Mouse (Mus musculus): Measurements from ENCODE around the gene Clic4. TPM values are rescaled to one million over a fixed set of nuclear protein-coding genes. Genes with fewer than 3 reads are reported as not detected.

Clic4 gene
- total RNA-seq (2014; rRNA removed) (44.0 and 65.2 TPM in 2 replicates), polyA plus RNA-seq (2015; fragmentation: Nextera tagmentation; extraction: Ambion mirVana) (34.5 and 41.5 TPM in 2 replicates)

- TF ChIP-seq CTCF (IDR thresholded peaks at IDR 0.05; ENCODE audit: low read depth), result peak; percentile 53; the same call in 1 of the 2 replicates
- DNase-seq (peak; percentile 97), ATAC-seq (peak; percentile 99)
- H3K27me3 ChIP-seq (ENCODE audit: insufficient read depth, low read length), result no peaks in the 10 kb centered on the region
- H3K9ac ChIP-seq, result peak within 1 kb of the TSS; percentile 84
- WGBS, result under 1% methylated on average over 55 of the region's 64 CpGs
- H3K27ac ChIP-seq (ENCODE audit: low read depth, low read length), result peak within 1 kb of the TSS; percentile 84
- H3K9me3 ChIP-seq (ENCODE audit: low read length), result no peaks in the 10 kb centered on the region
- H3K36me3 ChIP-seq (ENCODE audit: insufficient read depth), result no peaks in the 10 kb centered on the region
- H3K4me3 ChIP-seq (ENCODE audit: low read depth, low read length), result peak within 1 kb of the TSS; percentile 81
- peak within 1 kb of the TSS; percentile 71 for H3K4me2 ChIP-seq (ENCODE audit: low read depth)
- peaks cover 9% of the 10 kb centered on the region; the same call in 1 of the 2 replicates for H3K4me1 ChIP-seq (ENCODE audit: insufficient read depth)
Observed at GRCm38 (mm10) chr4:135272640-135273306, at the start of gene Clic4. Gene Clic4, minus strand, starts transcription at chr4:135272814.

GRCm38 (mm10) chr4:135317966-135318365, 45.4 kb upstream of the Clic4 start:
- Histone ChIP-seq H3K4me1 (ENCODE audit: insufficient read depth) (no peaks in the 10 kb centered on the region), H3K4me2 (ENCODE audit: low read depth) (no peak overlapping the region), H3K9me3 (ENCODE audit: low read length) (no peaks in the 10 kb centered on the region), H3K4me3 (ENCODE audit: low read depth, low read length) (no peak overlapping the region), H3K9ac (no peak overlapping the region), H3K36me3 (ENCODE audit: insufficient read depth) (peaks cover 56% of the 10 kb centered on the region), H3K27ac (ENCODE audit: low read depth, low read length) (no peak overlapping the region), H3K27me3 (ENCODE audit: insufficient read depth, low read length) (no peaks in the 10 kb centered on the region)
- ATAC-seq, result peak; percentile 90
- DNase-seq, result peak; percentile 91
- peak; percentile 96 for TF ChIP-seq CTCF (IDR thresholded peaks at IDR 0.05; ENCODE audit: low read depth)
- 6% methylated on average over 2 of the region's 2 CpGs for WGBS

GRCm38 (mm10) chr4:135317539-135317938, 44.9 kb upstream of the Clic4 start:
- H3K4me2 ChIP-seq (ENCODE audit: low read depth), result no peak overlapping the region
- no peak for TF ChIP-seq CTCF (IDR thresholded peaks at IDR 0.05; ENCODE audit: low read depth)
- H3K9me3 ChIP-seq (ENCODE audit: low read length), result no peaks in the 10 kb centered on the region
- H3K27me3 ChIP-seq (ENCODE audit: insufficient read depth, low read length), result no peaks in the 10 kb centered on the region
- H3K9ac ChIP-seq, result no peak overlapping the region
- DNase-seq, result no peak
- H3K4me1 ChIP-seq (ENCODE audit: insufficient read depth), result no peaks in the 10 kb centered on the region
- ATAC-seq, result no peak
- WGBS, result 69% methylated on average over 4 of the region's 4 CpGs
- H3K36me3 ChIP-seq (ENCODE audit: insufficient read depth), result peaks cover 52% of the 10 kb centered on the region
- H3K4me3 ChIP-seq (ENCODE audit: low read depth, low read length), result no peak overlapping the region
- H3K27ac ChIP-seq (ENCODE audit: low read depth, low read length), result no peak overlapping the region

GRCm38 (mm10) chr4:135315287-135315686, 42.7 kb upstream of the Clic4 start:
- ATAC-seq (no peak), DNase-seq (no peak)
- H3K9me3 ChIP-seq (ENCODE audit: low read length), result no peaks in the 10 kb centered on the region
- H3K27me3 ChIP-seq (ENCODE audit: insufficient read depth, low read length), result no peaks in the 10 kb centered on the region
- H3K9ac ChIP-seq, result no peak overlapping the region
- no peak overlapping the region for H3K4me3 ChIP-seq (ENCODE audit: low read depth, low read length)
- TF ChIP-seq CTCF (IDR thresholded peaks at IDR 0.05; ENCODE audit: low read depth), result no peak
- H3K4me1 ChIP-seq (ENCODE audit: insufficient read depth), result no peaks in the 10 kb centered on the region
- no peak overlapping the region for H3K4me2 ChIP-seq (ENCODE audit: low read depth)
- 97% methylated on average over 9 of the region's 9 CpGs for WGBS
- peaks cover 31% of the 10 kb centered on the region for H3K36me3 ChIP-seq (ENCODE audit: insufficient read depth)
- H3K27ac ChIP-seq (ENCODE audit: low read depth, low read length), result no peak overlapping the region

- H3K4me2 ChIP-seq (ENCODE audit: low read depth), result no peak overlapping the region
- no peak for ATAC-seq
- H3K4me1 ChIP-seq (ENCODE audit: insufficient read depth), result no peaks in the 10 kb centered on the region
- H3K27ac ChIP-seq (ENCODE audit: low read depth, low read length), result no peak overlapping the region
- peaks cover 23% of the 10 kb centered on the region for H3K36me3 ChIP-seq (ENCODE audit: insufficient read depth)
- DNase-seq, result no peak
- no peaks in the 10 kb centered on the region for H3K27me3 ChIP-seq (ENCODE audit: insufficient read depth, low read length)
- no peak overlapping the region for H3K9ac ChIP-seq
- H3K9me3 ChIP-seq (ENCODE audit: low read length), result no peaks in the 10 kb centered on the region
- no peak for TF ChIP-seq CTCF (IDR thresholded peaks at IDR 0.05; ENCODE audit: low read depth)
- 88% methylated on average over 11 of the region's 11 CpGs for WGBS
- H3K4me3 ChIP-seq (ENCODE audit: low read depth, low read length), result no peak overlapping the region
Observed at GRCm38 (mm10) chr4:135314419-135314832, 41.8 kb upstream of the Clic4 start.

GRCm38 (mm10) chr4:135313761-135314241, 41.2 kb upstream of the Clic4 start:
- Histone ChIP-seq H3K4me3 (ENCODE audit: low read depth, low read length) (no peak overlapping the region), H3K36me3 (ENCODE audit: insufficient read depth) (peaks cover 19% of the 10 kb centered on the region), H3K9me3 (ENCODE audit: low read length) (no peaks in the 10 kb centered on the region), H3K27ac (ENCODE audit: low read depth, low read length) (no peak overlapping the region), H3K27me3 (ENCODE audit: insufficient read depth, low read length) (no peaks in the 10 kb centered on the region), H3K4me2 (ENCODE audit: low read depth) (no peak overlapping the region), H3K4me1 (ENCODE audit: insufficient read depth) (no peaks in the 10 kb centered on the region), H3K9ac (no peak overlapping the region)
- no peak for TF ChIP-seq CTCF (IDR thresholded peaks at IDR 0.05; ENCODE audit: low read depth)
- WGBS, result 86% methylated on average over 9 of the region's 9 CpGs
- no peak for DNase-seq
- ATAC-seq, result no peak

- H3K27ac ChIP-seq (ENCODE audit: low read depth, low read length), result no peak overlapping the region
- H3K9ac ChIP-seq, result no peak overlapping the region
- H3K4me2 ChIP-seq (ENCODE audit: low read depth), result no peak overlapping the region
- TF ChIP-seq CTCF (IDR thresholded peaks at IDR 0.05; ENCODE audit: low read depth), result no peak
- no peak overlapping the region for H3K4me3 ChIP-seq (ENCODE audit: low read depth, low read length)
- peaks cover 13% of the 10 kb centered on the region for H3K36me3 ChIP-seq (ENCODE audit: insufficient read depth)
- H3K9me3 ChIP-seq (ENCODE audit: low read length), result no peaks in the 10 kb centered on the region
- DNase-seq (no peak), ATAC-seq (no peak)
- H3K27me3 ChIP-seq (ENCODE audit: insufficient read depth, low read length), result no peaks in the 10 kb centered on the region
- H3K4me1 ChIP-seq (ENCODE audit: insufficient read depth), result no peaks in the 10 kb centered on the region
- 67% methylated on average over 17 of the region's 17 CpGs for WGBS
Observed at GRCm38 (mm10) chr4:135313111-135313691, 40.6 kb upstream of the Clic4 start.

Data from forebrain, postnatal 0 days (tissue).